Mouse (Mus musculus) heart, embryonic 11.5 days (tissue): ENCODE results near the gene Abcc6. TPM values are rescaled to one million over a fixed set of nuclear protein-coding genes. Genes with fewer than 3 reads are reported as not detected.
A peak's percentile ranks its signal among the peaks of the same experiment; 100 is the strongest.
"Not testable (repeated sequence)": the region's sequence is repeated elsewhere in the genome, so short reads cannot be mapped to it uniquely, and the experiment has no call there.

Experiments used
- ATAC-seq: fragments of 200-750 bp; cut with Nextera tagmentation; replicated peaks from 2 replicates; pipeline ENCODE4 v1.8.0; 2017; ENCODE audit warnings: moderate library complexity; ENCODE audit not compliant: insufficient number of reproducible peaks, low FRiP score, low TSS enrichment
- H3K27ac ChIP-seq: fragments of 300-500 bp; sonication (generic); 2 replicates; pipeline ENCODE4 v1.5.1; 2014; ENCODE audit warnings: mild to moderate bottlenecking, low read depth, low read length
- H3K27me3 ChIP-seq: fragments of 300-500 bp; sonication (generic); 2 replicates; pipeline ENCODE4 v1.6.1; 2014; ENCODE audit warnings: mild to moderate bottlenecking, low read length, mixed read lengths; ENCODE audit not compliant: control insufficient read depth, insufficient read depth
- H3K36me3 ChIP-seq: fragments of 300-500 bp; sonication (generic); 2 replicates; pipeline ENCODE4 v1.6.1; 2014; ENCODE audit warnings: mild to moderate bottlenecking, low read length, moderate library complexity, mixed read lengths; ENCODE audit not compliant: control insufficient read depth, insufficient read depth
- H3K4me1 ChIP-seq: fragments of 300-500 bp; sonication (generic); 2 replicates; pipeline ENCODE4 v1.6.1; 2014; ENCODE audit warnings: low read length; ENCODE audit not compliant: control insufficient read depth, insufficient read depth
- H3K4me2 ChIP-seq: fragments of 300-500 bp; sonication (generic); 2 replicates; pipeline ENCODE4 v1.6.1; 2014; ENCODE audit warnings: mild to moderate bottlenecking, moderate library complexity
- H3K4me3 ChIP-seq: fragments of 300-500 bp; sonication (generic); 2 replicates; pipeline ENCODE4 v1.5.1; 2014; ENCODE audit warnings: low read depth, low read length
- H3K9ac ChIP-seq: fragments of 300-500 bp; sonication (generic); 2 replicates; pipeline ENCODE4 v1.6.1; 2014; ENCODE audit warnings: mild to moderate bottlenecking, low read depth, low read length, moderate library complexity
- H3K9me3 ChIP-seq: fragments of 300-500 bp; sonication (generic); replicated peaks from 2 replicates; pipeline ENCODE4 v1.6.1; 2016; ENCODE audit warnings: low read length; ENCODE audit not compliant: control insufficient read depth
- WGBS: fragments of 180-500 bp; shearing (Covaris S2); extraction: QIAGEN DNeasy Blood & Tissue Kit; methylation state at CpG from one replicate; pipeline ENCODE4 v1.1.7; 2014; ENCODE audit not compliant: insufficient replicate concordance; 5-methylcytosine and 5-hydroxymethylcytosine counted together
- polyA plus RNA-seq: library from polyadenylated mRNA; unstranded; fragments of >200 nt; fragmentation: Nextera tagmentation; extraction: Ambion mirVana; gene quantifications from 2 replicates; pipeline ENCODE4 v1.2.1, GENCODE M21; 2014

Gene Abcc6
- polyA plus RNA-seq, 1 experiment from 2014 or later, result 0.04 TPM

GRCm38 (mm10) chr7:45935114-45935513, 95.0 kb downstream of the Abcc6 start:
- Histone ChIP-seq H3K27me3 (0 out of 2 replicates have a peak, but pooled peaks cover 3% of the 10 kb centered on the region), H3K9me3 (peaks cover 4% of the 10 kb centered on the region; the same call in 1 of the 2 replicates), H3K4me1 (no peaks in the 10 kb centered on the region), H3K36me3 (no peaks in the 10 kb centered on the region), H3K4me3 (no peak overlapping the region), H3K4me2 (no peak overlapping the region), H3K27ac (no peak overlapping the region), H3K9ac (no peak overlapping the region)
- WGBS, result 37% methylated on average over 7 of the region's 7 CpGs
- ATAC-seq, result no peak

- H3K27me3 ChIP-seq, H3K9me3 ChIP-seq, H3K36me3 ChIP-seq, H3K9ac ChIP-seq, H3K4me2 ChIP-seq, H3K4me3 ChIP-seq, H3K27ac ChIP-seq, ATAC-seq, H3K4me1 ChIP-seq: not testable (repeated sequence)
- 87% methylated on average over 12 of the region's 12 CpGs for WGBS
These were observed 96.3 kb downstream of the Abcc6 start for GRCm38 (mm10) chr7:45933766-45934165.

DNA sequence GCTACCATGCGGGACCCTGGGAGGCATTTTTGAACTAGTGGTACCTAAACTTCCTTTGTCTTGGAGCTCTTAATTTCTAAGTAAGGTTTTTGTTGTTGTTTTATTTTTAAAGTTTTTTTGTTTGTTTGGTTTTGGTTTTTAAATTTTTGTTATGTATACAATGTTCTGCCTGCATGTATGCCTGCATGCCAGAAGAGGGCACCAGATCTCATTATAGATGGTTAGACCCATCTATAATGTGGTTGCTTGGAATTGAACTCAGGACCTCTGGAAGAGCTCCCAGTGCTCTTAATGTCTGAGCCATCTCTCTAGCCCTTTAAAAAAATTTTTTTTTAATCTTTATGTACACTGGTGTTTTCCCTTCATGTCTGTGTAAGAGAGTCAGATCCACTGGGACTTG, 100.4 kb downstream of the Abcc6 start:
- Histone ChIP-seq H3K4me2 (no peak overlapping the region), H3K9ac (no peak overlapping the region), H3K4me1 (no peaks in the 10 kb centered on the region), H3K4me3 (no peak overlapping the region), H3K27me3 (0 out of 2 replicates have a peak, but pooled peaks cover 8% of the 10 kb centered on the region), H3K9me3 (peaks cover 4% of the 10 kb centered on the region; the same call in 1 of the 2 replicates), H3K36me3 (no peaks in the 10 kb centered on the region; the same call in 1 of the 2 replicates), H3K27ac (no peak overlapping the region)
- no peak for ATAC-seq
- 88% methylated on average over 1 of the region's 1 CpGs for WGBS

GRCm38 (mm10) chr7:45928626-45929295, 101.3 kb downstream of the Abcc6 start:
- H3K27ac ChIP-seq, result no peak overlapping the region
- no peak overlapping the region for H3K9ac ChIP-seq
- H3K27me3 ChIP-seq, result 0 out of 2 replicates have a peak, but pooled peaks cover 8% of the 10 kb centered on the region
- WGBS, result 15% methylated on average over 16 of the region's 23 CpGs
- H3K4me2 ChIP-seq, result 0 out of 2 replicates have a peak overlapping the region, but pooled peaks have one; percentile 24
- peaks cover 4% of the 10 kb centered on the region; the same call in 1 of the 2 replicates for H3K9me3 ChIP-seq
- H3K4me1 ChIP-seq, result no peaks in the 10 kb centered on the region
- H3K36me3 ChIP-seq, result no peaks in the 10 kb centered on the region; the same call in 1 of the 2 replicates
- no peak overlapping the region for H3K4me3 ChIP-seq
- no peak for ATAC-seq

- no peaks in the 10 kb centered on the region for H3K9me3 ChIP-seq
- peaks cover 10% of the 10 kb centered on the region for H3K4me1 ChIP-seq
- 0 out of 2 replicates have a peak overlapping the region, but pooled peaks have one; percentile 37 for H3K27ac ChIP-seq
- H3K36me3 ChIP-seq, result no peaks in the 10 kb centered on the region; the same call in 1 of the 2 replicates
- peak overlapping the region; percentile 60 for H3K4me2 ChIP-seq
- peaks cover 15% of the 10 kb centered on the region for H3K27me3 ChIP-seq
- ATAC-seq, result no peak
- peak overlapping the region; percentile 23 for H3K9ac ChIP-seq
- 6% methylated on average over 14 of the region's 14 CpGs for WGBS
- peak overlapping the region; percentile 49 for H3K4me3 ChIP-seq
These were observed 105.7 kb downstream of the Abcc6 start for GRCm38 (mm10) chr7:45924429-45924816.

- Histone ChIP-seq H3K27me3 (peaks cover 12% of the 10 kb centered on the region), H3K27ac (peak within 1 kb of the TSS; percentile 90), H3K4me1 (peaks cover 10% of the 10 kb centered on the region), H3K9me3 (no peaks in the 10 kb centered on the region), H3K4me2 (peak within 1 kb of the TSS; percentile 60), H3K36me3 (no peaks in the 10 kb centered on the region; the same call in 1 of the 2 replicates), H3K4me3 (peak within 1 kb of the TSS; percentile 49), H3K9ac (peak within 1 kb of the TSS; percentile 64)
- peak; percentile 75 for ATAC-seq
- 3% methylated on average over 24 of the region's 24 CpGs for WGBS
These were observed 106.2 kb downstream of the Abcc6 start, which contains the start of gene Ccdc114 for GRCm38 (mm10) chr7:45923762-45924428. Gene Ccdc114, plus strand, starts transcription at chr7:45924072.

DNA sequence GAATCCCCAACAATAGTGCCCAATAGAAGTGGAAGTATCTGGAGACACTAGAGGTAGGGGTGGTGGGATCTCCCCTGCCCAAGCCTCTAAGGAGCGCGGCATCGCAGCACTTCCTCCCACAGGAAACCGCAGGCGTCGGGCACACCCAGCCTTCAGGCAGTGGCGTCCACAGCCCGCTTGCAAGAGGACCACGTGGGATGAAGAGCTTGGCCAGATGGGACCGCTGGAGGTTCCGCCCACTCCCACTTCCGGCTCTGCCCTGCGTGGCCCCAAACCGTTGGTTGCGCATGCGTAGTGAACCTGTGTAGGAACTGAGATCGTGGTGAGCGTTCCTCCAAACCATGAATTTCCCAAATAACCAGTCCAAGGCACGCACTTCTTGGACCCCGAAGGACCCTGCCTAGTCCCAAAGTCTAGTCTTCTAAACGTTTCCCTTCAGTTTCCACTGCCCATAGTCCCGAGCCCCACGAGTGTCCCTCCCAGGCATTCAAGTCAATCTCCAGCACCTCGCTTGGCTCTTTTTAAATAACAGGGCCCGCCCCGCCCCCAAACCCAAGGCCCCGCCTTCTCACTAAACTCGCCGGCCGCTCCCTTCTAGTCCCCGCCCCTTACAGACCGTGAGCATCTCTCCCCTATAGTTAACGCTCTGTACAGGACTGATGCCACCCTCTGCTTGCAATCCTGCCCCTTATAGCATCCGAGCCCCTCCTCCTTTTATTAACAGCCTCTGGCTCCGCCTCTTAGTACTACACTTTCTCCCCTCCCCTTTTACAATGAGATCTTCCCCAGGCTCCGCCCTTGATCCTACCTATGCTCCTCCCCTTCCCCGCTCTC, 107.0 kb downstream of the Abcc6 start:
- H3K4me1 ChIP-seq, result peaks cover 10% of the 10 kb centered on the region
- peak overlapping the region; percentile 60 for H3K4me2 ChIP-seq
- whole genome bisulfite sequencing, result 1% methylated on average over 37 of the region's 37 CpGs
- ATAC-seq, result peak; percentile 83
- no peaks in the 10 kb centered on the region for H3K9me3 ChIP-seq
- peak overlapping the region; percentile 90 for H3K27ac ChIP-seq
- no peaks in the 10 kb centered on the region; the same call in 1 of the 2 replicates for H3K36me3 ChIP-seq
- H3K9ac ChIP-seq, result peak overlapping the region; percentile 64
- H3K27me3 ChIP-seq, result peaks cover 10% of the 10 kb centered on the region
- peak overlapping the region; percentile 49 for H3K4me3 ChIP-seq

DNA sequence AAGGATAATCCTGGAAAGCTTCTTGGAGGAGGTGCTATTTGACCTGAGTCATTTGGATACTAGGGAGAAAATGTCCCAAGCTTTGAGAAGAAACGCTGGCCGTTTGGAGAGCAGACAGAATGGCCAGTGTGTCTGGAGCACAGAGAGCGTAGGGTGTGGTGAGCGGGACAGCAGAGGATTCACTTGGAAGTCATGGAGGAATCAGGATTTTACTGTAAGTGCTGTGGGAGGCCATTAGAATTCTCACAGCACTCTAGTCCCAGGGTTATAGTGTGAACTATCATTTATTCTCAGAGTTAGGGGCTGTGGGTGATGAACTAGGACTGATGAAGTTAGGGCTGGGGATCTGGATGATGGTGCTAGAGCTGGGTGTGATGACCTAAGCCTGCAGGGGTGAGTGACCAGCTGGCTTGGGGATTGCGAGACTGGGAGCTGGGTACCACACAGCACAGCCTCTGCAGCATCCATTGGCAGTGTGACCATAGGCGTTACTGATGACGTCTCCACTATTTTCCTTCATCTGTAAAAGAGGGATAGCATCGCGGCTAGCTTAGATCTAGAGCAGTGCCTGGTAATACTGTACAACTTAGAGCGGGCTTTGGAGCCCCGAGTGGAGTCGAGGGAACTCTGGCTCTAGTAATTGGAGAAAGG, 108.0 kb downstream of the Abcc6 start:
- no peak for ATAC-seq
- peaks cover 8% of the 10 kb centered on the region for H3K27me3 ChIP-seq
- no peak overlapping the region for H3K4me3 ChIP-seq
- peak overlapping the region; percentile 60 for H3K4me2 ChIP-seq
- H3K9ac ChIP-seq, result no peak overlapping the region; the same call in 1 of the 2 replicates
- H3K36me3 ChIP-seq, result no peaks in the 10 kb centered on the region; the same call in 1 of the 2 replicates
- 84% methylated on average over 12 of the region's 12 CpGs for WGBS
- H3K27ac ChIP-seq, result peak overlapping the region; percentile 90
- no peaks in the 10 kb centered on the region for H3K9me3 ChIP-seq
- peaks cover 17% of the 10 kb centered on the region for H3K4me1 ChIP-seq
